In genomic region chr2:58625681-58626080, GRCm38 (mm10) we compare ENCODE assay signal across 27 mouse cellular contexts. TPM values are rescaled to one million over a fixed set of nuclear protein-coding genes. Genes with fewer than 3 reads are reported as not detected.
DNase-seq lines count a peak whose midpoint lies in the region; ATAC-seq and TF ChIP-seq lines count a peak whose summit lies in the region.
"Had no signal": no experiment of that assay in that cellular context is flagged by ENCODE, and none has a peak within 500 bp of the region (broad histone marks: within the 10 kb centered on the region; RNA-seq: fewer than 3 reads in every experiment).

No protein-coding gene starts in this region.

- ATAC-seq in midbrain, embryonic 16.5 days: no peak
- ATAC-seq in heart, embryonic 11.5 days (replicated peaks; ENCODE audit: insufficient number of reproducible peaks, low FRiP score, low TSS enrichment): no peak
- ATAC-seq: forebrain, embryonic 14.5 days; intestine, postnatal 0 days had no signal

- no peak overlapping the region for H3K4me2 ChIP-seq in midbrain, embryonic 16.5 days (ENCODE audit: low read length)
- no peak overlapping the region for H3K4me2 ChIP-seq in heart, embryonic 11.5 days
- H3K4me2 ChIP-seq: lung, embryonic 14.5 days had no signal

- no peak overlapping the region for H3K9ac ChIP-seq in midbrain, embryonic 16.5 days (ENCODE audit: low read depth, low read length)
- H3K9ac ChIP-seq in heart, embryonic 11.5 days (ENCODE audit: low read depth, low read length): no peak overlapping the region
- H3K9ac ChIP-seq: liver, embryonic 14.5 days; lung, embryonic 14.5 days had no signal

- peak; percentile 3 for DNase-seq in embryo, embryonic 11 days
- DNase-seq in embryo, embryonic 9.5 days (ENCODE audit: extremely low spot score): no peak
- DNase-seq in midbrain, embryonic 10.5 days (ENCODE audit: low spot score): peak; percentile 16
- DNase-seq in R1 (ENCODE audit: low read depth, low spot score): peak; percentile 91
- no peak for DNase-seq in ovary, postnatal 14 days (ENCODE audit: low spot score)
- DNase-seq: adrenal gland, postnatal 14 days; cerebellum, adult 11 months; cerebellum, adult 9-10 months; gastrocnemius, adult 2 months; gastrocnemius, postnatal 36 days; heart, adult 2 months; kidney, postnatal 25 days; liver; lung, embryonic 14.5 days; lung, postnatal 14 days; right cerebral cortex, adult 18-20 months; thymus, adult 18-20 months; thymus, postnatal 25 days had no signal

- no peaks in the 10 kb centered on the region for H3K9me3 ChIP-seq in midbrain, embryonic 10.5 days (replicated peaks)
- no peaks in the 10 kb centered on the region; the same call in 1 of the 2 replicates for H3K9me3 ChIP-seq in midbrain, embryonic 16.5 days (replicated peaks; ENCODE audit: control insufficient read depth, low read length, poor library complexity, severe bottlenecking)
- peaks cover 6% of the 10 kb centered on the region; the same call in 1 of the 2 replicates for H3K9me3 ChIP-seq in E14TG2a.4 (ENCODE audit: low read length)
- no peaks in the 10 kb centered on the region for H3K9me3 ChIP-seq in heart, embryonic 11.5 days (replicated peaks; ENCODE audit: control insufficient read depth, low read length)
- H3K9me3 ChIP-seq: hindbrain, embryonic 10.5 days had no signal

- H3K27me3 ChIP-seq in midbrain, embryonic 10.5 days (ENCODE audit: low read depth, poor library complexity, severe bottlenecking): peaks cover 46% of the 10 kb centered on the region
- H3K27me3 ChIP-seq in midbrain, embryonic 16.5 days (ENCODE audit: control insufficient read depth, insufficient read depth, low read depth, low read length): no peaks in the 10 kb centered on the region; the same call in 1 of the 2 replicates
- H3K27me3 ChIP-seq in E14TG2a.4 (ENCODE audit: insufficient read depth, low read length): no peaks in the 10 kb centered on the region
- no peaks in the 10 kb centered on the region for H3K27me3 ChIP-seq in heart, embryonic 11.5 days (ENCODE audit: control insufficient read depth, insufficient read depth, low read length)

- TF ChIP-seq CTCF in E14TG2a.4 (conservative IDR thresholded peaks at IDR 0.05; ENCODE audit: low read length): no peak

- H3K36me3 ChIP-seq in midbrain, embryonic 10.5 days: no peaks in the 10 kb centered on the region
- no peaks in the 10 kb centered on the region for H3K36me3 ChIP-seq in midbrain, embryonic 16.5 days (ENCODE audit: control insufficient read depth, insufficient read depth, low read length)
- H3K36me3 ChIP-seq in E14TG2a.4 (ENCODE audit: insufficient read depth, low read length): peaks cover 4% of the 10 kb centered on the region
- H3K36me3 ChIP-seq in heart, embryonic 11.5 days (ENCODE audit: control insufficient read depth, insufficient read depth, low read length): no peaks in the 10 kb centered on the region
- H3K36me3 ChIP-seq: hindbrain, embryonic 10.5 days had no signal

- 3% methylated on average over 2 of the region's 2 CpGs for WGBS in midbrain, embryonic 10.5 days
- 13% methylated on average over 2 of the region's 2 CpGs for WGBS in midbrain, embryonic 16.5 days
- WGBS in heart, embryonic 11.5 days (ENCODE audit: insufficient replicate concordance): 42% methylated on average over 2 of the region's 2 CpGs

- H3K4me1 ChIP-seq in midbrain, embryonic 10.5 days: peaks cover 44% of the 10 kb centered on the region
- H3K4me1 ChIP-seq in midbrain, embryonic 16.5 days (ENCODE audit: control insufficient read depth, insufficient read depth, low read length): peaks cover 4% of the 10 kb centered on the region; the same call in 1 of the 2 replicates
- peaks cover 52% of the 10 kb centered on the region for H3K4me1 ChIP-seq in E14TG2a.4 (replicated peaks; ENCODE audit: low read depth, low read length)
- no peaks in the 10 kb centered on the region for H3K4me1 ChIP-seq in heart, embryonic 11.5 days (ENCODE audit: control insufficient read depth, insufficient read depth, low read length)

- H3K4me3 ChIP-seq in midbrain, embryonic 10.5 days: no peak overlapping the region
- no peak overlapping the region for H3K4me3 ChIP-seq in midbrain, embryonic 16.5 days (ENCODE audit: low read depth, low read length)
- peak overlapping the region; percentile 65 for H3K4me3 ChIP-seq in E14TG2a.4 (replicated peaks; ENCODE audit: low read length)
- no peak overlapping the region for H3K4me3 ChIP-seq in heart, embryonic 11.5 days (ENCODE audit: low read depth, low read length)
- H3K4me3 ChIP-seq: heart, adult 2 months; hindbrain, embryonic 10.5 days; myocyte had no signal

- peak overlapping the region; percentile 67 for H3K27ac ChIP-seq in midbrain, embryonic 10.5 days (replicated peaks)
- H3K27ac ChIP-seq in midbrain, embryonic 16.5 days (ENCODE audit: low read length): no peak overlapping the region
- no peak overlapping the region for H3K27ac ChIP-seq in heart, embryonic 11.5 days (ENCODE audit: low read depth, low read length)
- H3K27ac ChIP-seq: gastrocnemius, adult 2 months; heart, adult 2 months; hindbrain, embryonic 10.5 days; liver, embryonic 14.5 days; stomach, postnatal 0 days had no signal

RNA-seq across cellular contexts. Expression of gene Upp2, which starts 58.6 kb away (rescaled TPM):
- 3.0 and 5.3 TPM in 2 replicates for polyA plus RNA-seq in midbrain, embryonic 10.5 days (2016; fragmentation: Nextera tagmentation; extraction: Ambion mirVana)
- polyA plus RNA-seq in midbrain, embryonic 16.5 days (2015; fragmentation: Nextera tagmentation; extraction: Ambion mirVana): 14.3 and 16.6 TPM in 2 replicates
- 8.4 and 8.6 TPM in 2 replicates for polyA plus RNA-seq in heart, embryonic 11.5 days (2014; fragmentation: Nextera tagmentation; extraction: Ambion mirVana)

RNA-seq across cellular contexts. Expression of gene Acvr1, which starts 58.7 kb away (rescaled TPM):
- 2.9 and 3.2 TPM in 2 replicates for polyA plus RNA-seq in midbrain, embryonic 10.5 days (2016; fragmentation: Nextera tagmentation; extraction: Ambion mirVana)
- 4.4 and 4.9 TPM in 2 replicates for polyA plus RNA-seq in midbrain, embryonic 16.5 days (2015; fragmentation: Nextera tagmentation; extraction: Ambion mirVana)
- 11.8 and 12.9 TPM in 2 replicates for polyA plus RNA-seq in heart, embryonic 11.5 days (2014; fragmentation: Nextera tagmentation; extraction: Ambion mirVana)

Comparison
In these comparisons a context has a peak if more than half of its experiments do, and no peak if none do; other contexts are left out.
1. DNase-seq: peak in embryo, embryonic 11 days (single experiment), midbrain, embryonic 10.5 days (single experiment) and R1 (single experiment); none in embryo, embryonic 9.5 days (single experiment) and ovary, postnatal 14 days (single experiment).